Mouse (Mus musculus): ENCODE measurements around the gene Lmtk3. TPM values are rescaled to one million over a fixed set of nuclear protein-coding genes. Genes with fewer than 3 reads are reported as not detected.

Lmtk3 gene
- total RNA-seq, 2 experiments from 2014 or later = not detected

GRCm38 (mm10) chr7:45782271-45782670 lies 1.3 kb upstream of the Lmtk3 start:
- ATAC-seq (replicated peaks; ENCODE audit: poor library complexity, severe bottlenecking) = peak; percentile 11; the same call in 1 of the 2 replicates

- ATAC-seq (replicated peaks; ENCODE audit: poor library complexity, severe bottlenecking) = no peak
Observed at GRCm38 (mm10) chr7:45784524-45785372, 1.2 kb downstream of the Lmtk3 start, which contains the start of gene Sult2b1. Gene Sult2b1 (minus strand): TSS chr7:45784669.

- ATAC-seq (replicated peaks; ENCODE audit: poor library complexity, severe bottlenecking) = no peak
Observed at GRCm38 (mm10) chr7:45785388-45786135, 2.0 kb downstream of the Lmtk3 start.

GRCm38 (mm10) chr7:45786136-45786578 lies 2.6 kb downstream of the Lmtk3 start:
- no peak for ATAC-seq (replicated peaks; ENCODE audit: poor library complexity, severe bottlenecking)

GRCm38 (mm10) chr7:45786661-45787413 lies 3.3 kb downstream of the Lmtk3 start:
- no peak for ATAC-seq (replicated peaks; ENCODE audit: poor library complexity, severe bottlenecking)

GRCm38 (mm10) chr7:45787642-45788041 lies 4.1 kb downstream of the Lmtk3 start:
- no peak for ATAC-seq (replicated peaks; ENCODE audit: poor library complexity, severe bottlenecking)

GRCm38 (mm10) chr7:45790721-45791120 lies 7.2 kb downstream of the Lmtk3 start:
- ATAC-seq (replicated peaks; ENCODE audit: poor library complexity, severe bottlenecking) = no peak

GRCm38 (mm10) chr7:45791756-45792490 lies 8.4 kb downstream of the Lmtk3 start:
- no peak; the same call in 1 of the 2 replicates for ATAC-seq (replicated peaks; ENCODE audit: poor library complexity, severe bottlenecking)

- no peak for ATAC-seq (replicated peaks; ENCODE audit: poor library complexity, severe bottlenecking)
Observed at GRCm38 (mm10) chr7:45793240-45793639, 9.7 kb downstream of the Lmtk3 start.

- no peak for ATAC-seq (replicated peaks; ENCODE audit: poor library complexity, severe bottlenecking)
Observed at GRCm38 (mm10) chr7:45793969-45794585, 10.5 kb downstream of the Lmtk3 start.

- no peak for ATAC-seq (replicated peaks; ENCODE audit: poor library complexity, severe bottlenecking)
Observed at GRCm38 (mm10) chr7:45794971-45795370, 11.4 kb downstream of the Lmtk3 start.

- ATAC-seq (replicated peaks; ENCODE audit: poor library complexity, severe bottlenecking) = no peak
Observed at GRCm38 (mm10) chr7:45796950-45797349, 13.4 kb downstream of the Lmtk3 start.

- ATAC-seq (replicated peaks; ENCODE audit: poor library complexity, severe bottlenecking) = no peak
Observed at GRCm38 (mm10) chr7:45797661-45798510, 14.3 kb downstream of the Lmtk3 start.

- no peak for ATAC-seq (replicated peaks; ENCODE audit: poor library complexity, severe bottlenecking)
Observed at GRCm38 (mm10) chr7:45798511-45798836, 14.9 kb downstream of the Lmtk3 start.

- no peak for ATAC-seq (replicated peaks; ENCODE audit: poor library complexity, severe bottlenecking)
Observed at GRCm38 (mm10) chr7:45798931-45799330, 15.4 kb downstream of the Lmtk3 start.

- ATAC-seq (replicated peaks; ENCODE audit: poor library complexity, severe bottlenecking) = no peak
Observed at GRCm38 (mm10) chr7:45800001-45800400, 16.5 kb downstream of the Lmtk3 start.

- ATAC-seq (replicated peaks; ENCODE audit: poor library complexity, severe bottlenecking) = peak; percentile 79
Observed at GRCm38 (mm10) chr7:45800546-45801204, 17.1 kb downstream of the Lmtk3 start.

- peak; percentile 80 for ATAC-seq (replicated peaks; ENCODE audit: poor library complexity, severe bottlenecking)
Observed at GRCm38 (mm10) chr7:45801348-45801747, 17.8 kb downstream of the Lmtk3 start.

All from granulocyte monocyte progenitor cell, adult 5-6 weeks (primary cell).